Mouse (Mus musculus): ENCODE measurements around the gene Grb7.

Gene Grb7

DNA sequence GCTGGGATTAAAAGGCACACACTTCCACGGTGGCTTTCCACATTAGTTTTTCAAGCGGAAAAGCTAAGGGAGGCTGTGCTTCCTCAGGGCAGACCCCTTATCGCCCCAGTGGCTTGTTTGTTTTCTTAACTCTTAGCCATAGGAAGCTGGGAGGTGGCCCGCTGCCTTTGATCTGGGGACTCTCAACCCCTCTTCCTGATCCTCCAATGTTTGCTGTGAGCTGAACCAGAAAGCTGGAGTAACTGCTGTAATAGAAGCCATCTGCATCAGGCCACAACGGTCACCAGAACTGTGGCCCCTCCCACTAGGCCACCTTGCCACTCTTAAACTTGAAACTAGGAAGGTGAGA is at the start of gene Grb7:
Gene Grb7 (plus strand): TSS at position 182 of the 349 bp plus-strand sequence.
- DNase-seq = no peak

DNA sequence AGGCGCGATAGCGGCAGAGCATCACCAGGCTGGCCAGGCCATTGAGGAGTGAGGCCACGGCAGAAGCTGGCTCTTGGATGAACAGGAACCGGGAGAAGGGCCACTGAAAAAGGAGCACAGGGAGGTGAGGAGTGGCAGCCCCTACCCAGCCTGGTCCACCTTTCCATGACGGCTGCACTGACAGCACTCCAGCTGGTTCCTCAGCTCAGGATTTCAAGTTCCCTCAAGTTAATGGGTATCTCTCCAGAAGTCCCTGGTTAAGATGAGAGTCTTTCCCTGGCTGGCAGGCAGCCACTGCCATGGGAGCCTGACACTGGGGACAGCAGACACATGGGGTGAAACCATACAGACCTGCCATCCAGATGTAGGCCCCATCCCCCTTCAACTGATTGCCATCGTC is 48.2 kb upstream of the Grb7 start:
- DNase-seq = no peak

- peak; percentile 90 to 92 for DNase-seq
These were observed 46.0 kb upstream of the Grb7 start, which contains the start of gene Pgap3 for GRCm38 (mm10) chr11:98400161-98400726. Gene Pgap3, minus strand, starts transcription at chr11:98400490.

GRCm38 (mm10) chr11:98400816-98401215 is 45.4 kb upstream of the Grb7 start:
- DNase-seq = peak; percentile 71 to 84

DNA sequence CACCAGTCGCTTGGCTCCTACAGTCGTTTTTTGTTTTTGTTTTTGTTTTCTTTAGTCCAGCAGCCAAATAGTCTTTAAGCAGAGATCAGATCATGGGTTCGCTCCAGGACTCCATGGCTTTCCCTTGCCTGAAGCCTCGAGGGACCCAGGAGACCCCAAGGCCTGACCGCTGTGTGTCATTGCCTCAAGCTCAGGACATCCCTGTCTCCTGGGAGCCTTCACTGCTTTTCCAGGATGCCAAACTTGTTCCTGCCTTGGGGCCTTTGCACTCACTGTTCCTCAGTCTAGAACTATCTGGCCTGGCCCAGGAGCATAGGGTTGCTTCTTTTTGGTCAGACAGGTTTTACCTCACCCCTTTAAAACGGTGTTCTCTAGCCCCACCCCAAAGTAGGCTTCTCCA is 39.6 kb upstream of the Grb7 start:
- DNase-seq = peak in 1 of 2 experiments; percentile 48

- DNase-seq = peak; percentile 92 to 93
These were observed 37.3 kb upstream of the Grb7 start for GRCm38 (mm10) chr11:98408872-98409271.

GRCm38 (mm10) chr11:98409341-98409822 is 36.8 kb upstream of the Grb7 start:
- DNase-seq = peak; percentile 79

GRCm38 (mm10) chr11:98412273-98412796 is 33.9 kb upstream of the Grb7 start, which contains the start of gene Erbb2:
Gene Erbb2, plus strand, starts transcription at chr11:98412470.
- DNase-seq = peak; percentile 90 to 92

DNA sequence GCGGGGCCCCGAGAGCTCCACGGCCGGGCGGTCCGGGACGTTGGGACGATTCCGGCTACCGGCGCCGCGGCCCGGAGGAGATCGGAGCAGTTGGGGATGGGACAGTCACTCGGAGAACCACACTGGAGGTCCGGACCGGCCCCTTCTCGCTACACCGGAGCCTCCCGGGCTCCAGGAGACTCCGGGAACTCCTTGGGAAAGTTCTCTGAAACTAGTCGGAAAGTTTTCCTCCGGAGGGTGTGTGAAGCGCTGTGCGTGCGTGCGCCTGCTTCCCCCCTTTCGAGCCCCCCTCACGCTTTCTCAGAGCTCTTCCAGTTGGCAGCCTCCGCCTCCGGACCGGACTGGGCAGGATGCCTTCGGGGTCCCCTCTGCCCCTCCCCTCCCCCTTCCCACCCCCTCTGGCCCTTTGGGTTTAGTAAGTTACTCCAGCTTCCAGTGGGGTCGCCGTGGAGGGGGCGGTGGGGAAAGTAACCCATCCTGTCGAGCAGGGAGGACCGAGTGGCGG is 33.3 kb upstream of the Grb7 start:
- peak in 1 of 2 experiments; percentile 61 for DNase-seq

DNA sequence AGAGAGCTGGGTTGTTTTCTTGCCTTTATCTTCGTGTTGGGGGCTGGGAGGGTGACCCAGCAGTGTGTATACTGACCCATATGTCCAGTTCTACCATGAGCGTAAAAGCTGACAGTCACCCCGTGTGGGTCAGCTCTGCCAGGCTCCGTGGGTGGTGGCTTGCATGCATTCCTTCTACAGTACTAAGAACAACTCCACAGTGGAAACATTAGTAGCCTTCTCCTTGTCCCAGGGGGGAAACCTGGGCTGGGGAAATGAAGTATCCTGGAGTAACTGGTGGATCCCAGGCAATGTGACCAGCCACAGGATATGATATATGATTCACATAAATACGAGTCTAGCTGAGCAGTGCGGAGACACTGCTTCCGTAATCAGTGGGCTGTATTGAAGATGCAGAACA is 32.5 kb upstream of the Grb7 start:
- DNase-seq = peak in 1 of 2 experiments; percentile 40

GRCm38 (mm10) chr11:98414162-98414561 is 32.0 kb upstream of the Grb7 start:
- DNase-seq = peak; percentile 48 to 63

- DNase-seq = no peak
These were observed 29.1 kb upstream of the Grb7 start for GRCm38 (mm10) chr11:98417074-98417473.

- DNase-seq = no peak
These were observed 27.9 kb upstream of the Grb7 start for GRCm38 (mm10) chr11:98418273-98418672.

DNA sequence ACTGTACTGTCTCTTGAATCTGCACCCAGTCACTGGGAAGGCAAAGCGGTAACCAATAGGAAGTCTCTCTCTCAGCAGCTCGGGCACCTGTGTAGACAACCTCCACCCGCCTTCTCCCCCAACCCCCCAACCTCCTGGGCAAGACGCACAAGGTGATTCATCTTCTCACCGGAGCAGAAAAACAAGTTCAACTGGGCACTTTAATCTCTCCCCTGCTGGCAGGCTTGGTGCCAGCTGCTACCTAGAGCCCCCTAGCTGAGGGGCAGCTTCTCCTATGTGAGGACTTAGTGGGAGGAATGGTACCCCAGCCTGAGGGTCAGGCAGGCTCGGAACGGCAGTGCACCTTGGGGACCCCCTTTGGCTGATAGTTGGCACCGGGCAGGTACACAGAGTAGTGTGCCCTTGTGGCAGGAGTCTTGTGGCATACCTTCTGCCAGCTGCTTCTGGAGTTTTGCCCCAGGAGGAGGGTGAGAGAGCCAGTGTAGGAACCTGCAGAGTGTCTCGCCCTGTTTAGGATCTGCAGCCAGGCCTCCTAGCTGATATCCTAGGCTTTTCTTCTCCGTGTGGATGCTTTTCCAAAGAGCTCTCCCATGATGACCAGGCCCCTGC is 27.2 kb upstream of the Grb7 start:
- DNase-seq = peak; percentile 80 to 84

DNA sequence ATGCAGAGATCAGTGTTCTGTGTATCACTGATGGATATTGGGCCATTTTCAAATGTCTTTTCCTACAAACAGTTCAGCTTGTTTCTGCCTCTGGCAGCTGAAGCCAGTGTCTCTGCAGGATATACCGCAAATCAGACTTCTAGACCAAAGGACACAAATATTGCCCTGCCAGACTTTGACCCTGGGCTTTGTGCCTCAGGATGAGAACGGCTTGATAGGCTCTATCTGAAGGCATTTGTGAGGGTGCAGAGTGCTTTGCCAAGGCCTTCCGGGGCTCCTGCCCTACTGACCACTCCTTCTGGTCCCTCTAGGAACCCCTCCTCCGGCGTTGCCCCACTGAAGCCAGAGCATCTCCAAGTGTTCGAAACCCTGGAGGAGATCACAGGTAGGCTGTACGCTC is 19.6 kb upstream of the Grb7 start:
- DNase-seq = peak; percentile 70 to 77

DNA sequence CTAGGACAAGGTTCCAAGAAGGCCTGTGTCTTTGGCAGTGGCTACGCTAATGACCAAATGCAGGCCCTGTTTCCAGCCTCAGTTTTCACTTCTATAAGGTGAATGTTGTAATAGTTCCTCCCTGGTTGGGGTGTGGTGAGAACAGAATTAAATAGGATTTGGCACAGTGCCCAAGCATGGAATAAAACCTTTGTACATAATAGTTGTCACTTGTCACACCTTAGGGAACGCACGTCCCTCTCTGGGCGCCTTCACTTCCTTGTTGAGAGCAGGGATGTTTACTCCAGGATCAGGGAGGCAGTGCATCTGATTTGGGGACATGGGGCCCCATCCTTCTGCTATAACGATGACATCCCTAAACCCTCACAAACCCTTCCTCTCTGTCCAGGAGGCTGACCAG is 17.8 kb upstream of the Grb7 start:
- DNase-seq = no peak

DNA sequence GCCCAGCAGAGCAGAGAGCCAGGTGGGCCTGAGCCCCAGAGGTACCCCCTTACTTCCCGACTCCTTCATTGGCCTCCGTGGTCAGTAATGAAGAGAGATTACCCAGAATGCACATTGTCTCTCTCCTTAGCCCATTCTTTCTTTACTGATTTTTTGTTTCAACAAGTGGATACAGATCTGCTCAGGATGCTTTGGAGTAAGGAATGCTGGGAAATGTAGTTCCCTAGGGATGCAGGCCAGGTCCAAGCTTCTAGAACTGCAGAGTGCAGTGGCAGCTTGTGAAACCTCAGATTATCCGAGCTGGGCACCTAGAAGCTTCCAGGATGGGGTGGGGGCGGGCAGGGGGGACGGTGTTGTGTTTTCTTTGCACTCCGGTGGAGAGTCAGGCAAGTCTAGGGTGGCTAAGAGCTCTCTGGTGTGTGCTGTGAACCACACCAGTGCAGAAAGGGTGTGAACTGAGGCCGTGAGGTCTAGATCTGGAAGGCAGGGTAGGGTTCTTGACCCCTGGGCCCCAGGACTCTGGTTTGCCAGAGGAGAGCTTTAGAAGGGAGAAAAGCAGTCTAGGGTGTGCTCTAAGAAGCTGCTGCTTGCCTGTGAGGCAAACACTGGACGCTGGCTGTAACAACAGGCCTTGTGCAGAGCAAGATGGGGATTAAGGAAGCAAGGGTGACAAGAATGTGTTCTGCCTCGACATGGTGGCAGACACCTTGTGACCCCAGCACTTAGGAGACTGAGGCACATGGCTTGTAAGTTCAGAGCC is 14.3 kb upstream of the Grb7 start:
- DNase-seq = no peak

DNA sequence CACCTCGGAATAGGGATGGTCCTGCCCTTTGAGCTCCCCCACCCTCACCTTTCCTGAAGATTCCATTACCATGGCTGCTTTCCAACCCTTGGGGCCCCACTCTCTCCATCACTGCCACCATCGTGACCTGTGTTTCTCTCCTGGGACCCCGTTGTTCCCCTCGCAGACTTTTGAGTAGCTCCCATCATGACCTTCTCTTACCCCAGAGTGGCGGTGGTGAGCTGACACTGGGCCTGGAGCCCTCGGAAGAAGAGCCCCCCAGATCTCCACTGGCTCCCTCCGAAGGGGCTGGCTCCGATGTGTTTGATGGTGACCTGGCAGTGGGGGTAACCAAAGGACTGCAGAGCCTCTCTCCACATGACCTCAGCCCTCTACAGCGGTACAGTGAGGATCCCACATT is 10.5 kb upstream of the Grb7 start:
- no peak for DNase-seq

GRCm38 (mm10) chr11:98437441-98437840 is 8.8 kb upstream of the Grb7 start:
- DNase-seq = peak; percentile 56 to 66

GRCm38 (mm10) chr11:98438331-98439158 is 7.6 kb upstream of the Grb7 start, which contains the start of gene Mien1:
Gene Mien1, minus strand, starts transcription at chr11:98438991.
- peak; percentile 96 to 99 for DNase-seq

DNA sequence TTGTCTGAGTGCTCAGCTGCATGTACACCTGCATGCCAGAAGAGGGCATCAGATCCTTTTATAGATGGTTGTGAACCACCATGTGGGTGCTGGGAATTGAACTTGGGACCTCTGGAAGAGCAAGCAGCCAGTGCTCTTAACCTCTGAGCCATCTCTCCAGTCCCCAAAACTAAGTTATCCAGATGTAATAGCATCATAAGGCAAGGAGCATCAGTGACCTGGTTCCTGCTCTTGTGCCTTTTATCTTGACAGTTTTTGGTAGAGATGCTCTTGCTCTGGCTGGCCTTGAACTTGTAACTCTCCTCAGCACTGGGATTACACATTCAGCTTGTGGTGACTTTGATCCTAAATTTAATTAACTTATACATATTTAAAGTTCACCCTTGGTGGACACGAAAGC is 2.5 kb upstream of the Grb7 start:
- no peak for DNase-seq

GRCm38 (mm10) chr11:98445238-98445637 is 956 bp upstream of the Grb7 start:
- peak in 1 of 2 experiments; percentile 33 for DNase-seq

Data from kidney, postnatal 36 days (tissue).